Mouse (Mus musculus) kidney, embryonic 14.5 days (tissue): ENCODE results near the gene Fam213b. TPM values are rescaled to one million over a fixed set of nuclear protein-coding genes. Genes with fewer than 3 reads are reported as not detected.

Source experiments
- ATAC-seq: fragments of 200-750 bp; cut with Nextera tagmentation; 2 replicates; pipeline ENCODE4 v1.8.0; 2017; ENCODE audit warnings: moderate number of reproducible peaks, mild to moderate bottlenecking, moderate TSS enrichment, moderate library complexity; ENCODE audit not compliant: low FRiP score, low TSS enrichment
- H3K27ac ChIP-seq: fragments of 300-500 bp; sonication (generic); 2 replicates; pipeline ENCODE4 v1.5.1; 2014; ENCODE audit warnings: low read depth, mild to moderate bottlenecking, low read length, moderate library complexity, mixed read lengths
- H3K27me3 ChIP-seq: fragments of 300-500 bp; sonication (generic); 2 replicates; pipeline ENCODE4 v1.6.1; 2014; ENCODE audit warnings: mild to moderate bottlenecking, low read length; ENCODE audit not compliant: control insufficient read depth, insufficient read depth
- H3K36me3 ChIP-seq: fragments of 300-500 bp; sonication (generic); 2 replicates; pipeline ENCODE4 v1.6.1; 2014; ENCODE audit warnings: low read length, mixed read lengths; ENCODE audit not compliant: control insufficient read depth, insufficient read depth
- H3K4me1 ChIP-seq: fragments of 300-500 bp; sonication (generic); 2 replicates; pipeline ENCODE4 v1.6.1; 2014; ENCODE audit warnings: low read length, mixed read lengths; ENCODE audit not compliant: control insufficient read depth, insufficient read depth
- H3K4me2 ChIP-seq: fragments of 300-500 bp; sonication (generic); replicated peaks from 2 replicates; pipeline ENCODE4 v1.6.1; 2014; ENCODE audit warnings: low read depth, mild to moderate bottlenecking, low read length
- H3K4me3 ChIP-seq: fragments of 300-500 bp; sonication (generic); 2 replicates; pipeline ENCODE4 v1.5.1; 2014; ENCODE audit warnings: mild to moderate bottlenecking, low read length
- H3K9ac ChIP-seq: fragments of 300-500 bp; sonication (generic); 2 replicates; pipeline ENCODE4 v1.6.1; 2014; ENCODE audit warnings: low read depth, mild to moderate bottlenecking, low read length, moderate library complexity
- H3K9me3 ChIP-seq: fragments of 300-500 bp; sonication (generic); 2 replicates; pipeline ENCODE4 v1.6.1; 2016; ENCODE audit warnings: low read length; ENCODE audit not compliant: control insufficient read depth
- WGBS: fragments of 180-500 bp; shearing (Covaris S2); extraction: QIAGEN DNeasy Blood & Tissue Kit; methylation state at CpG from one replicate; pipeline ENCODE4 v1.1.7; 2014; 5-methylcytosine and 5-hydroxymethylcytosine counted together
- polyA plus RNA-seq: library from polyadenylated mRNA; unstranded; fragments of >200 nt; fragmentation: Nextera tagmentation; extraction: Ambion mirVana; gene quantifications from 2 replicates; pipeline ENCODE4 v1.2.1, GENCODE M21; 2014

Gene Fam213b
- polyA plus RNA-seq, 1 experiment from 2014 or later: 39.1 TPM

GRCm38 (mm10) chr4:154852696-154853095, 46.2 kb downstream of the Fam213b start:
- no peak overlapping the region for H3K27ac ChIP-seq
- ATAC-seq: no peak
- H3K36me3 ChIP-seq: no peaks in the 10 kb centered on the region
- peaks cover 28% of the 10 kb centered on the region for H3K27me3 ChIP-seq
- no peak overlapping the region for H3K4me3 ChIP-seq
- 0 out of 2 replicates have a peak, but pooled peaks cover 2% of the 10 kb centered on the region for H3K4me1 ChIP-seq
- WGBS: 93% methylated on average over 1 of the region's 1 CpGs
- H3K9ac ChIP-seq: no peak overlapping the region
- H3K9me3 ChIP-seq: no peaks in the 10 kb centered on the region
- no peak overlapping the region for H3K4me2 ChIP-seq

Other genes with a start within 250 kb of the Fam213b start
- gene Actrt2, start 231.3 kb downstream of the Fam213b start, polyA plus RNA-seq: not detected in 2 replicates
- 0.24 and 0.31 TPM in 2 replicates for gene Ttc34, start 61.7 kb downstream of the Fam213b start, polyA plus RNA-seq
- not detected in 2 replicates for gene Mmel1, start 29.6 kb downstream of the Fam213b start, polyA plus RNA-seq
- gene Tnfrsf14, start 29.4 kb upstream of the Fam213b start, polyA plus RNA-seq: 0.42 and 0.47 TPM in 2 replicates
- 8.1 and 15.5 TPM in 2 replicates for gene Hes5, start 61.8 kb upstream of the Fam213b start, polyA plus RNA-seq
- gene Pank4, start 65.0 kb upstream of the Fam213b start, polyA plus RNA-seq: 34.9 and 43.9 TPM in 2 replicates
- gene Plch2, start 157.6 kb upstream of the Fam213b start, polyA plus RNA-seq: 1.8 and 3.1 TPM in 2 replicates
- gene Pex10, start 167.9 kb upstream of the Fam213b start, polyA plus RNA-seq: 7.1 and 13.7 TPM in 2 replicates
- gene Rer1, start 187.2 kb upstream of the Fam213b start, polyA plus RNA-seq: 167 and 180 TPM in 2 replicates
- 5.8 and 6.9 TPM in 2 replicates for gene Morn1, start 187.4 kb upstream of the Fam213b start, polyA plus RNA-seq